Mouse (Mus musculus) forebrain, embryonic 15.5 days (tissue): ENCODE measurements around the gene Dmbx1. TPM values are rescaled to one million over a fixed set of nuclear protein-coding genes. Genes with fewer than 3 reads are reported as not detected.

Experiments
- ATAC-seq: fragments of 200-750 bp; cut with Nextera tagmentation; replicated peaks from 2 replicates; pipeline ENCODE4 v1.8.0; 2017; ENCODE audit warnings: mild to moderate bottlenecking, moderate TSS enrichment, moderate library complexity
- H3K27ac ChIP-seq: fragments of 300-500 bp; sonication (generic); replicated peaks from 2 replicates; pipeline ENCODE4 v1.5.1; 2015; ENCODE audit warnings: mild to moderate bottlenecking, inconsistent platforms
- H3K27me3 ChIP-seq: fragments of 300-500 bp; sonication (generic); 2 replicates; pipeline ENCODE4 v1.6.1; 2015; ENCODE audit warnings: inconsistent platforms
- H3K36me3 ChIP-seq: fragments of 300-500 bp; sonication (generic); 2 replicates; pipeline ENCODE4 v1.6.1; 2015; ENCODE audit warnings: mild to moderate bottlenecking, inconsistent platforms
- H3K4me1 ChIP-seq: fragments of 300-500 bp; sonication (generic); 2 replicates; pipeline ENCODE4 v1.6.1; 2015; ENCODE audit warnings: inconsistent platforms
- H3K4me2 ChIP-seq: fragments of 300-500 bp; sonication (generic); replicated peaks from 2 replicates; pipeline ENCODE4 v1.6.1; 2015; ENCODE audit warnings: mild to moderate bottlenecking, inconsistent platforms
- H3K4me3 ChIP-seq: fragments of 300-500 bp; sonication (generic); 2 replicates; pipeline ENCODE4 v1.5.1; 2015; ENCODE audit warnings: mild to moderate bottlenecking, inconsistent platforms
- H3K9ac ChIP-seq: fragments of 300-500 bp; sonication (generic); replicated peaks from 2 replicates; pipeline ENCODE4 v1.6.1; 2015; ENCODE audit warnings: mild to moderate bottlenecking, inconsistent platforms
- H3K9me3 ChIP-seq: fragments of 300-500 bp; sonication (generic); 2 replicates; pipeline ENCODE4 v1.6.1; 2016; ENCODE audit warnings: inconsistent platforms
- WGBS: fragments of 180-500 bp; shearing (Covaris S2); methylation state at CpG from one replicate; pipeline ENCODE4 v1.1.7; 2015; ENCODE audit warnings: mixed read lengths; 5-methylcytosine and 5-hydroxymethylcytosine counted together
- polyA plus RNA-seq: library from polyadenylated mRNA; unstranded; fragments of >200 nt; fragmentation: Nextera tagmentation; extraction: Ambion mirVana; gene quantifications from 2 replicates; pipeline ENCODE4 v1.2.1, GENCODE M21; 2015

Dmbx1 gene
- polyA plus RNA-seq, 1 experiment from 2014 or later, result 0.23 TPM

DNA sequence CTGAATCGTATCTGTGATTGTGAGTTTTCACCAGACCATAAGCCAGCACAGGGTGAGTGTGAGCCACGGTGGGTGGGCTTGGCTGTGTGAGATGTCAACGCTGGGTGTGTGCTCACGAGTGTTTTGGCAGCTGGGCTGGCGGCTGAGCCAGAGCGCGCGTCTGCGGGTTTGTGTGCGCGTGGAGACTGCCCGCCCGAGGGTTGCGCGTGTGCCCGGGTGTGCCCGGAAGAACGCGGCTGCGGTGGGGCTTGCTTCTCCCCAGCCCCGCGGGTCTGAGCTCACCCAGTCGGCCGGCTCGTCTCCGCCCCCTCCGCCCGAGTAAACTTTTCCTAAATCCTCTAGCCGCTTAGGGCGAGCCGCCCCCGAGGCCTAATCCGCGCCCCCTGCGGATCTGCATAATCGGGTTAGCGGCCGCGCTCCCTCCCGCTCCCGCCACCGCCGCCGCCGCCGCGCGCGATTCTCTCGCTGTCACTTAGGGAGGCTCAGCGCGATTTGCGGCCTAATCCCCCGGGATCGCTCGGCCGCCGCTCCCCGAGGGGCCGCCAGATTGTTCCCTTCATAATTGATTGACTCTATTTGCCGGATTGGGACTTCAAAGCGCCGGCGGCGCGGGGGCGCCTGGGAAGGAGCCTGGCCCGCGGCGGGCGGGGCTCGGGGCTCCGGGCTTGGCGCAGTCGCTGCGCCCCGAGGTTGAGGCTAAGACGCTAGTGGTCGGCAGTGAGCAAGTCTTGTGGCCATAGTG lies 23.1 kb upstream of the Dmbx1 start:
- H3K36me3 ChIP-seq, result no peaks in the 10 kb centered on the region
- peak overlapping the region; percentile 94 for H3K4me2 ChIP-seq
- peak overlapping the region; percentile 61 for H3K4me3 ChIP-seq
- H3K9ac ChIP-seq, result peak overlapping the region; percentile 67
- peaks cover 12% of the 10 kb centered on the region for H3K4me1 ChIP-seq
- peak; percentile 71 for ATAC-seq
- WGBS, result under 1% methylated on average over 68 of the region's 79 CpGs
- H3K9me3 ChIP-seq, result no peaks in the 10 kb centered on the region
- peaks cover 78% of the 10 kb centered on the region for H3K27me3 ChIP-seq
- H3K27ac ChIP-seq, result no peak overlapping the region

- peak overlapping the region; percentile 94 for H3K4me2 ChIP-seq
- H3K4me1 ChIP-seq, result peaks cover 12% of the 10 kb centered on the region
- no peak overlapping the region for H3K9ac ChIP-seq
- ATAC-seq, result no peak
- peaks cover 78% of the 10 kb centered on the region for H3K27me3 ChIP-seq
- no peaks in the 10 kb centered on the region for H3K36me3 ChIP-seq
- WGBS, result 6% methylated on average over 7 of the region's 7 CpGs
- no peak overlapping the region for H3K27ac ChIP-seq
- no peak overlapping the region; the same call in 1 of the 2 replicates for H3K4me3 ChIP-seq
- no peaks in the 10 kb centered on the region for H3K9me3 ChIP-seq
Measured at GRCm38 (mm10) chr4:115961991-115962390, 22.3 kb upstream of the Dmbx1 start.

DNA sequence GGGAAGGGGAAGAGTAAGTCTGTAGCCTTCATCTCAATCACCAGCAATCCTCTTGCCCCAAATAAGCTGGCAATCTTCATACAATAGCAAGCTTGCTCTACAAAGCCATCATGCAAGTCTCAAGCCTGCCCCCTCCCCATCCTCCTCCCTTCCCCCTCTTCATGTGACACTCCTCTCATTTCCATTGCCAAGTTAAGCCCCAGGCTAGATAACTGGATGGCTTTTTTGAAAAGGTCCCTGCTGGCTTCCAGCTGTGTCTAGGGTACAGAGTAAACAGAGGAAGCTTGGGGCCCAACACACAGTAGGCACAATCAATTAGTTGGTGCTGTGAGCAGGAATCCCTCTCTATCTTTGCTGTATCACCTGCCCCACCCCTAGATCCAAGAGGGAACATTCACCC lies 19.8 kb upstream of the Dmbx1 start:
- Histone ChIP-seq H3K4me3 (no peak overlapping the region), H3K36me3 (no peaks in the 10 kb centered on the region), H3K27ac (no peak overlapping the region), H3K27me3 (peaks cover 82% of the 10 kb centered on the region), H3K4me2 (no peak overlapping the region), H3K9me3 (no peaks in the 10 kb centered on the region), H3K9ac (no peak overlapping the region), H3K4me1 (peaks cover 19% of the 10 kb centered on the region)
- ATAC-seq, result no peak

DNA sequence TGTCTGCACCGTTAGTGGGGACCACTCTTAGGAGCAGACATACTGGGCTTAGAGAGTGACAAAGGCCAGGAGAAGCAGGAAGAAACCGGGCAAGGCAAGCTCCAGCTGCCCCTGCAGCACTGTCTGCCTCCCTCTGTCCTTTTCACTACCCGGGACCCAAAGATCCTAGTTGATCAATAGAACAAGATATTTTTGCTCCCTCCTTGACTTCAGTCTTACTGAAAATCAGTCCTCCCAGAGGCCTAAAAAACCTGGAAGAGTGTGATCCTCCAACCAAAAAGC lies 15.7 kb upstream of the Dmbx1 start:
- no peak overlapping the region for H3K9ac ChIP-seq
- H3K4me2 ChIP-seq, result peak overlapping the region; percentile 35; the same call in 1 of the 2 replicates
- H3K27ac ChIP-seq, result no peak overlapping the region
- H3K36me3 ChIP-seq, result no peaks in the 10 kb centered on the region
- no peak for ATAC-seq
- 12% methylated on average over 3 of the region's 3 CpGs for WGBS
- H3K4me1 ChIP-seq, result peaks cover 7% of the 10 kb centered on the region; the same call in 1 of the 2 replicates
- no peak overlapping the region for H3K4me3 ChIP-seq
- peaks cover 80% of the 10 kb centered on the region for H3K27me3 ChIP-seq
- H3K9me3 ChIP-seq, result no peaks in the 10 kb centered on the region

DNA sequence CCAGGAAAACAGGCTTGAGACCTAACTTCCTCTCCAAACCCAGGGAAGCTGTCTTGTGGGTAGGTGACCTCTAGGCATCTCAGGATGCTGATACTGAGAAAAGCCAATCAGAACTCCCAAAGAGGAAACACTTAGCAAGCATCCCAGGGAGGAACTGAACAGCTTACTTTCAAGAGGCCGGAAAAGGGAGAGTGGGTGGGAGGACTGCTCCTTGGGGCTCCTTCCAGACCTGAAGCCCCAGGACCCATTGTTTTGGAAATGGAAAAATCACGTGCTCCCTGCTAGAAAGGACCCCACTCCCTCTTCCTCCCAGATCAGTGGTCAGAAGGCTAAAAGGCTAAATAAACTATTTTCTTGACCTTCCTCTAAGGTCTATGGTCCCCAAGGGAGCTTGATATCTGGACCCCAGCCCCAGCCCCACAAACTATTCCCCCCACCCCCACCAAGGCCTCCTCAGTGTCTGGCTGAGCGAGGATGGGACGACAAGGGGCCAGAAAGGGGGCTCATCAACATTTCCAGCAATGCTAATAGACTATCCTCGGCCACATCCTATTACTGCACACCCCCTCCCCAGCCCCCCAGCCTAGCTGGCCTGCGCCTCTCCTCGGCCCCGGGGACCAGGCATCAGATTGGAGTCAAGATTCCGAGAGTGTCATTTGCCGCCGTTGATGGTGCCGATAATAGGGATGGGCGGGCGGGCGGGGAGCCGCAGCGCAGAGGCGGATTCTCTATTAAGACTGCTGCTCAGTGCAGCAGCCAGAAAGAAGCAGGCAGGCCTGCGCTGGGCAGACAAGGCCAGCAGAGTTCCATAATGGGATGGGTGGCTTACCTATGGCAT lies 15.1 kb upstream of the Dmbx1 start:
- H3K36me3 ChIP-seq, result no peaks in the 10 kb centered on the region
- H3K4me1 ChIP-seq, result peaks cover 7% of the 10 kb centered on the region; the same call in 1 of the 2 replicates
- no peak overlapping the region for H3K4me3 ChIP-seq
- no peaks in the 10 kb centered on the region for H3K9me3 ChIP-seq
- H3K4me2 ChIP-seq, result peak overlapping the region; percentile 35
- WGBS, result 4% methylated on average over 19 of the region's 19 CpGs
- 0 out of 2 replicates have a peak, but pooled peaks have one; percentile 66 for ATAC-seq
- no peak overlapping the region for H3K27ac ChIP-seq
- H3K27me3 ChIP-seq, result peaks cover 81% of the 10 kb centered on the region
- peak overlapping the region; percentile 33; the same call in 1 of the 2 replicates for H3K9ac ChIP-seq

DNA sequence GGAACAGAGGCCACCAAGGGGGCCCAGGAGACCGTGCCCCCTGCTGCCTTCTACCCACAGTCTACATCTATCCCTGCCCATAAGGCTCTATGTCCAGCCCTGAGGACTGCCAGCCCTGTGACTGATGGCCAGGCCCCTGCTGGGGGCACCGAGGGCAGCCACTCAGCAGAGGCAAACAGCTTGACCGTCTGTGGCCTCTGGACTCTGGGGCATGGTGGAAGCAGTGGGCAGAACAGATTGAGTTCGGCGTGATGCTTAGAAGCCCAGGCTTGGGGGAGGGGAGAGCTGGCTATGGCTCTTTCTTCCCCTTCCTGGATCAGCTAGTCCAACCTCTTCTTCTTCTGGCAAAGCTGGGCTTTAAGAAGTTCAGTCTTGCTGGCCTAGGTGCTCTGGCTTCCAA lies 13.8 kb upstream of the Dmbx1 start:
- Histone ChIP-seq H3K9ac (no peak overlapping the region), H3K4me3 (no peak overlapping the region), H3K36me3 (no peaks in the 10 kb centered on the region), H3K27ac (no peak overlapping the region), H3K4me1 (peaks cover 7% of the 10 kb centered on the region; the same call in 1 of the 2 replicates), H3K27me3 (peaks cover 90% of the 10 kb centered on the region), H3K4me2 (no peak overlapping the region), H3K9me3 (no peaks in the 10 kb centered on the region)
- ATAC-seq, result no peak
- 37% methylated on average over 5 of the region's 5 CpGs for WGBS

GRCm38 (mm10) chr4:115952758-115953157 lies 13.0 kb upstream of the Dmbx1 start:
- 9% methylated on average over 6 of the region's 6 CpGs for WGBS
- Histone ChIP-seq H3K9ac (no peak overlapping the region), H3K27me3 (peaks cover 91% of the 10 kb centered on the region), H3K4me2 (no peak overlapping the region), H3K36me3 (no peaks in the 10 kb centered on the region), H3K9me3 (no peaks in the 10 kb centered on the region), H3K4me1 (peaks cover 7% of the 10 kb centered on the region; the same call in 1 of the 2 replicates), H3K4me3 (no peak overlapping the region), H3K27ac (no peak overlapping the region)
- ATAC-seq, result no peak; the same call in 1 of the 2 replicates

- Histone ChIP-seq H3K27me3 (peaks cover 90% of the 10 kb centered on the region), H3K27ac (no peak overlapping the region), H3K9ac (no peak overlapping the region), H3K36me3 (no peaks in the 10 kb centered on the region), H3K4me3 (peak overlapping the region; percentile 8; the same call in 1 of the 2 replicates), H3K4me1 (peaks cover 18% of the 10 kb centered on the region), H3K9me3 (no peaks in the 10 kb centered on the region), H3K4me2 (peak overlapping the region; percentile 31)
- WGBS, result under 1% methylated on average over 41 of the region's 41 CpGs
- no peak for ATAC-seq
Measured at GRCm38 (mm10) chr4:115943669-115944314, 4.1 kb upstream of the Dmbx1 start.

- 3% methylated on average over 9 of the region's 9 CpGs for WGBS
- peaks cover 95% of the 10 kb centered on the region for H3K27me3 ChIP-seq
- peaks cover 23% of the 10 kb centered on the region for H3K4me1 ChIP-seq
- H3K9ac ChIP-seq, result no peak overlapping the region
- H3K4me2 ChIP-seq, result no peak overlapping the region
- H3K9me3 ChIP-seq, result no peaks in the 10 kb centered on the region
- no peak overlapping the region for H3K4me3 ChIP-seq
- H3K36me3 ChIP-seq, result no peaks in the 10 kb centered on the region
- ATAC-seq, result no peak
- H3K27ac ChIP-seq, result no peak overlapping the region
Measured at GRCm38 (mm10) chr4:115941242-115941820, 1.6 kb upstream of the Dmbx1 start.

- no peak overlapping the region for H3K4me3 ChIP-seq
- no peaks in the 10 kb centered on the region for H3K9me3 ChIP-seq
- no peak for ATAC-seq
- H3K27me3 ChIP-seq, result peaks cover 93% of the 10 kb centered on the region
- no peak overlapping the region for H3K4me2 ChIP-seq
- peaks cover 23% of the 10 kb centered on the region for H3K4me1 ChIP-seq
- no peak overlapping the region for H3K9ac ChIP-seq
- no peaks in the 10 kb centered on the region for H3K36me3 ChIP-seq
- no peak overlapping the region for H3K27ac ChIP-seq
- 3% methylated on average over 3 of the region's 3 CpGs for WGBS
Measured at GRCm38 (mm10) chr4:115940681-115941080, 955 bp upstream of the Dmbx1 start.

GRCm38 (mm10) chr4:115938276-115939160 lies 1.2 kb downstream of the Dmbx1 start:
- WGBS, result 1% methylated on average over 37 of the region's 37 CpGs
- H3K27me3 ChIP-seq, result peaks cover 91% of the 10 kb centered on the region
- no peak overlapping the region for H3K9ac ChIP-seq
- peak overlapping the region; percentile 24 for H3K4me3 ChIP-seq
- H3K4me1 ChIP-seq, result peaks cover 17% of the 10 kb centered on the region
- no peaks in the 10 kb centered on the region for H3K36me3 ChIP-seq
- no peak for ATAC-seq
- no peaks in the 10 kb centered on the region for H3K9me3 ChIP-seq
- H3K4me2 ChIP-seq, result 0 out of 2 replicates have a peak overlapping the region, but pooled peaks have one; percentile 43
- no peak overlapping the region for H3K27ac ChIP-seq
